Mouse (Mus musculus) kidney, adult 2 months (tissue): ENCODE data around the gene Npdc1. TPM values are rescaled to one million over a fixed set of nuclear protein-coding genes. Genes with fewer than 3 reads are reported as not detected.

ENCODE experiments used
- DNase-seq: peaks from one replicate; pipeline ENCODE4 v3.0.0; 2021
- H3K27ac ChIP-seq: fragments of 200-500 bp; 2 replicates; pipeline ENCODE4 v1.5.1; 2012; ENCODE audit warnings: low read depth, low read length, control low read depth, inconsistent platforms; ENCODE audit not compliant: insufficient read depth
- H3K27me3 ChIP-seq: fragments of 200-500 bp; replicated peaks from 2 replicates; pipeline ENCODE4 v1.6.1; 2012; ENCODE audit warnings: mild to moderate bottlenecking, moderate library complexity, low read length, inconsistent platforms; ENCODE audit not compliant: control insufficient read depth, insufficient read depth
- H3K36me3 ChIP-seq: fragments of 200-500 bp; 2 replicates; pipeline ENCODE4 v1.6.1; 2012; ENCODE audit warnings: mild to moderate bottlenecking, moderate library complexity, low read length, inconsistent platforms; ENCODE audit not compliant: control insufficient read depth, insufficient read depth
- H3K4me1 ChIP-seq: fragments of 200-500 bp; 2 replicates; pipeline ENCODE4 v1.6.1; 2011; ENCODE audit warnings: low read length; ENCODE audit not compliant: control insufficient read depth, insufficient read depth
- H3K4me3 ChIP-seq: fragments of 200-500 bp; 2 replicates; pipeline ENCODE4 v1.5.1; 2011; ENCODE audit warnings: mild to moderate bottlenecking, low read depth, low read length, control low read depth; ENCODE audit not compliant: insufficient read depth
- CTCF ChIP-seq: fragments of 200-500 bp; conservative IDR thresholded peaks from 2 replicates; pipeline ENCODE4 v1.5.1; 2011; ENCODE audit warnings: low read depth, mild to moderate bottlenecking, control low read depth, low read length, moderate library complexity, mixed read lengths; ENCODE audit not compliant: insufficient read depth, insufficient read length
- POLR2A ChIP-seq: fragments of 200-500 bp; IDR thresholded peaks from one replicate; pipeline ENCODE4 v1.6.1; 2011; ENCODE audit warnings: low read depth, low read length, control low read depth
- WGBS: fragments of 180-500 bp; shearing (Covaris S2); methylation state at CpG from one replicate; pipeline ENCODE4 v1.1.7; 2018; 5-methylcytosine and 5-hydroxymethylcytosine counted together
- polyA plus RNA-seq: library from polyadenylated mRNA; depleted of rRNA; stranded (reverse); fragments of >200 nt; gene quantifications from 2 replicates; pipeline ENCODE4 v1.2.3, GENCODE M21; 2012

Npdc1 gene
- polyA plus RNA-seq, 1 experiment = 73.7 TPM

DNA sequence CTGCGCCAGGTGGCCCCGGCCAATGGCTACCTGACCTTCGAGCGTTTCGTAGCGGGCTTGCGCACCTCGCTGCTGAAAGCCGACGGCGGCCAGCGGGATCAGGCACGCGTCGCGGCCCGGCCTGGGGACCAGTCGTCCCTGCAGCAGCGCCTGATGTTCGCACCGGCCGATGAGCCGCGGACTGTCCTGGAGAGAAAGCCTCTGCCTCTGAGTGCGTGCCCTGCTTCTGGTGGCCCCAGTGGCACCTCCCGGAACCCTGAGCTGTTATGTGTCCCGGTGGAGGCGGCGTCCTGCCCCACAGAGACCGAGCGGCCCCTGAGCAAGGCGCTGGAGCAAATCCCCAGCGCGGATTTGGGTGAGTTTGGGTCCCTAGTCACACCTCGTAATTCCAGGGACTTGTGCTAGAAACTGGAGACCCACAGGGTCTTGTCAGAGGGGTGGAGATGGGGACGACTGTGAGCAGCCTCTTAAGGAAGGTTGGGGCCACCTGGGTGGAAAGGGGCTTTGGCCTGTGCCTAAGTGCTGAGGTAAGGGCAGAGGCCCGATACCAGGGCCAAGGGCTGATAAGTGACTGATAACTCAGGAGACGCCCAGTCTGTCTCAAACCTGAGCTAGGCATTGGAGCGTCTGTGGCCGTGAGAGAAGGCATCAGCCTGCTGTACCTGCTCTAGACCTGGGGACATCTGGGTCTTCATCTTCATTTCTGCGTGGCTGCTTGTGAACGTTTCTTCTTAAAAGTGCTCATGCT is 26.3 kb upstream of the Npdc1 start:
- WGBS = 7% methylated on average over 42 of the region's 42 CpGs
- no peak for DNase-seq
- Histone ChIP-seq H3K27ac (no peak overlapping the region), H3K4me3 (peak overlapping the region; percentile 51), H3K4me1 (no peaks in the 10 kb centered on the region), H3K36me3 (no peaks in the 10 kb centered on the region), H3K27me3 (no peaks in the 10 kb centered on the region)
- TF ChIP-seq CTCF (no peak), POLR2A (no peak)

DNA sequence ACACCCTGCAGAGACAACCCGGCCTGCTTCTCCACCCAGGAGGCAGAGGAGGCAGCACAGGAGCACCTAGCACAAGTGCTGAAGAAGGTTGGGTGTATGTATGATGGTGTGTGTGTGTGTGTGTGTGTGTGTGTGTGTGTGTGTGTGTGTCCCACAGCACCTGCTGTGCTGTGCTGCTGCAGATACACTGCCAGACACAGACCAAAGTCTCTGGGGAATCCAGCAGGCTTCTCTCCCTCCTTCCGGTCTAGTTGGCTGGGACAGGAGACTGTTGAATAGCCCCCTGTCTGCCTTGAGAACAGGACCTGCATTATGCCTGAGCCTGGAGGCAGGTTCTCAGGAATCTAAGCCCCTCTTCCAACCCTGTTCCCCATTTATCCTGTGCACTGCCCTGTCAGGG is 25.7 kb upstream of the Npdc1 start:
- WGBS = 59% methylated on average over 2 of the region's 2 CpGs
- TF ChIP-seq CTCF (no peak), POLR2A (no peak)
- H3K36me3 ChIP-seq = no peaks in the 10 kb centered on the region
- no peak for DNase-seq
- no peak overlapping the region for H3K4me3 ChIP-seq
- no peak overlapping the region for H3K27ac ChIP-seq
- no peaks in the 10 kb centered on the region for H3K4me1 ChIP-seq
- no peaks in the 10 kb centered on the region for H3K27me3 ChIP-seq

DNA sequence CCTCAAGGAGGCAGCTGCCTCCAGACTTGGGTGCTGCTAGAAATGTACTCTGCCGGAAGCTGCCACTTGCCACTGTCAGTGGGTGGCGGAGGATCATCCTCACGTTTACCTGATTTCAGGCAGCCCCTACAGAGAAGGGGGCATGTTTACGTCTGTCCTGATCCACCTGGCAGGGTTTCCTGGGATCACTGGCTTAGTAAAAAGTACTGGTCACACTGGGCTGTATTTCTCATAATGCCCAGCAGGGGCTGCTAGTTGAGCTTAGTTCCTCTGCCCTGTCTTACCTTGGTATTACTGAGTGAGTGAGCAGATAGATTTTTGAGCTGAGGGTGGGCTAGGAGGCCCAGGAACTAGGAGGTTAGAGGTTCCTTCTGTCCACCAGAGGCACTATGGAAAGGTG is 22.6 kb upstream of the Npdc1 start:
- Histone ChIP-seq H3K27ac (no peak overlapping the region), H3K4me1 (no peaks in the 10 kb centered on the region), H3K27me3 (no peaks in the 10 kb centered on the region), H3K36me3 (no peaks in the 10 kb centered on the region), H3K4me3 (no peak overlapping the region)
- peak; percentile 72 for DNase-seq
- 62% methylated on average over 4 of the region's 4 CpGs for WGBS
- no peak for TF ChIP-seq POLR2A
- peak; percentile 71 for TF ChIP-seq CTCF

DNA sequence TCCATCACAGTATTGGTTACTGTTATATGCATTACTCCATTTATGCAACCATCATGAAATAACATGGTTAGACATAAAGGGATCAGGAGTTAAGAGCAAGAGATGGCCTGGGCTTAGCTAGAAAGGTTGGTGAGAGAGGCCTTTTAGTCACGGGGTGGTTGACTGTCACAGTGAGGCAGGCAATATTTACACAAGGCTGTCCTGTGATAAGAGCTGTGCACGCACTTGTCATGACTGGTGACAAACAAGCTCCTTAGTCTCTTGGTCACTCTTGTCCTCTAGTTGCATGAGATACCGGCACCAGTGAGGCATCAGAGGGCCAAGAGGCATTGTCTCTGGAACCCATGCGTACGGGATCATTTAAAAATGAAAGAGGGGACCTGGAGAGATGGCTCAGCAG is 14.7 kb upstream of the Npdc1 start:
- Histone ChIP-seq H3K27ac (no peak overlapping the region), H3K27me3 (no peaks in the 10 kb centered on the region), H3K36me3 (no peaks in the 10 kb centered on the region), H3K4me3 (no peak overlapping the region), H3K4me1 (no peaks in the 10 kb centered on the region; the same call in 1 of the 2 replicates)
- TF ChIP-seq CTCF (no peak), POLR2A (no peak)
- 90% methylated on average over 5 of the region's 5 CpGs for WGBS
- DNase-seq = no peak

DNA sequence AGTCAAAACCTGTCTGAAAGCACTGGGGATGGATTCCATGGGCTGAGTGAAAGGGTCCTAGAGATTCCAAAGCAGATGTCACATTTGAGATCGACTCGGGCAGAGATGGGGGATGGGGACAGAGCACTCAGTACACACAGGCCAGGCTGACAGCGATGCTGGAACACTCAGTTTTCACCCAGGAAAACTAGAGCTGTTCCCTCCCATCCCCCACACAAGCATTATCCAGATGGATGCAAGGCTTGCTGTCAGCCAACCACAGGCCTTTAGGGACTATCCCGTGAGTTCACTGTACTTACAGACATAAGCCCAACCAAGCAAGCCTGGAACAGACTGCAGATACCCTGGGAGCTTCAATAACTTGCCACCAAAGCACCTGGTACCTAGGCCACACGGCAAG is 7.9 kb upstream of the Npdc1 start:
- no peaks in the 10 kb centered on the region for H3K36me3 ChIP-seq
- TF ChIP-seq POLR2A (no peak), CTCF (no peak)
- no peak for DNase-seq
- no peak overlapping the region for H3K4me3 ChIP-seq
- peaks cover 5% of the 10 kb centered on the region; the same call in 1 of the 2 replicates for H3K4me1 ChIP-seq
- H3K27me3 ChIP-seq = no peaks in the 10 kb centered on the region
- H3K27ac ChIP-seq = no peak overlapping the region
- WGBS = 76% methylated on average over 5 of the region's 5 CpGs

DNA sequence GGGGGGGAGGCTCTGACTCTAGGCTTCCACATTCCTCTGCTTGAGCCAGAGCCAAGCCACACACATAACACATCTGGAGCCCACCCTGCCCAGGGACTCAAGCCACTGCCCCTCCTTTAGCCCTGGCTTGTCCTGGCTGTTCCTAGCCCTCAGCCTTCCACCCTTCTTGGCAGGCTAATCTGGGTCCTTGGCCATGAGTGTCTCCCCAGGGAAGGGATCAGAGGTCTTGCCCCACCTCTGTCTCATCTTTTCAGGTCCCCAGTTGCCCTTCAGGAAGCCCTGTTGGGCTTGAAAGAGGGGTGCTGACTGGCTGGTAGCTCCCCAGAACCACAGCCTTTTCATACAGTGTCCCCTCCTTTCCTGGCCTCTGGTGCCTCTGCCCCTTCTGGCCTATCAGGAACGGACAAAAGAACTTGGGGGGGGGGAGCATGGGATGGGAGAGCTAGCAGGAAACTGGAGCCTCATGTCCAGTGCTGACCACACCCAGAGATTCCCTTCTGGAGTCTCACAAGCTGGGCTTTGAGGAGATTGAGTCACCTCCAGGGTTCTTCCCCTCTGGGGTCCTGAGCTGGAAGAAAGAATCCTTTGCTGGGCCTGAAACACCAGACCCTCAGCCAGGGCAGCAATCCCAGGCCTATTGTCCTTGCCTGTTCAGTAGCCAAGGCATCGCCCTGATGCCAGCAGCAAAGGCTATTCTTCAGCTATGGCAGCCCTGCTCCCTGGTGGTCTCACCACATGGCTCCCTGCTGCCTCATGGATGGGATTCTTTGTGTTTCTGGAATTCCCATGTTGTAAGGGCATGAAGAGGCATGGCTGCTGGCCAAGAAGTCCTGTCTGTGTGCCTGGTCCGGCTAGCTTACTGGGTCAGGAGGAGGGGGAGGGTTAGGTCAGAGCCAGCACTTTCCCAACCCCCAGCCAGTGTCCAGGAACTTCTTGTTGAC is 4.6 kb upstream of the Npdc1 start:
- H3K4me3 ChIP-seq = no peak overlapping the region
- no peaks in the 10 kb centered on the region for H3K36me3 ChIP-seq
- H3K4me1 ChIP-seq = peaks cover 8% of the 10 kb centered on the region; the same call in 1 of the 2 replicates
- 42% methylated on average over 3 of the region's 3 CpGs for WGBS
- peak; percentile 29 for DNase-seq
- no peaks in the 10 kb centered on the region for H3K27me3 ChIP-seq
- no peak for TF ChIP-seq POLR2A
- TF ChIP-seq CTCF = no peak
- H3K27ac ChIP-seq = no peak overlapping the region
